ENCODE assay signal across 8 mouse cellular contexts in the genomic region with DNA sequence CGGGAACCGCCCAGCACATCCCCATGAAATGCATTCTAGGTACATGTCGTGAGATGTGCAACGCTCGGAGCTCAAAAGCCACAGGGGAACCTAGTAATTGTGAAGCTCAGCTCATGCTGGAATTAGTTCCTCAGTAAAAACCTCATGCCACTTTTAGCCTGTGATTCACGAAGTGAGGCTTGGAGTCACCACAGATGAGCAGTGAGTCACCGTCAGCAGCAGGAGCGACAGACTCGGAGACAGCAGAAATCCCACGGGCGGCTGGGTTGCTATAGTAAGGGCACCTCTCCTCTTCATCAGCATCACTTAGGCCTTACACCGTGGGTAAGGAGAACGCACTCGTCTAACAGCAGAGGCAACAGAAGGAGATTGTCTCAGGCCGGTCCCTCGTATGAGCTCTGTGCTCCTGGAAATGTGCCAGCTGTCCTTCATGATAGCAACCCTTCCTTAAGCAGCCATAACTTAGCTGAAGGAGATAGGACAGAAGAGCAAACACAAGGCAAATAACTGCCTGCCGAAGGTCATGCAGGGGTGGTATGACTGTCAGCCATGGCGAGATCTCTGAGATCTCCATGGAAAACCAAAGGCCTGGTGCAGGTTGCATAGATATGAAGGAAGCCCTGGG. TPM values are rescaled to one million over a fixed set of nuclear protein-coding genes. Genes with fewer than 3 reads are reported as not detected.
A peak's percentile ranks its signal among the peaks of the same experiment; 100 is the strongest.
DNase-seq lines count a peak whose midpoint lies in the region; ATAC-seq and TF ChIP-seq lines count a peak whose summit lies in the region.

No protein-coding gene starts in this region.

- no peak overlapping the region for H3K27ac ChIP-seq in forebrain, postnatal 0 days (ENCODE audit: low read depth, low read length)
- no peak overlapping the region for H3K27ac ChIP-seq in forebrain, embryonic 12.5 days
- peak overlapping the region; percentile 18; the same call in 1 of the 2 replicates for H3K27ac ChIP-seq in spleen, adult 2 months (ENCODE audit: insufficient read depth, low read length)

- no peak overlapping the region for H3K4me2 ChIP-seq in forebrain, postnatal 0 days (ENCODE audit: low read depth)
- H3K4me2 ChIP-seq in forebrain, embryonic 12.5 days = no peak overlapping the region

- no peak overlapping the region for H3K4me3 ChIP-seq in forebrain, postnatal 0 days (ENCODE audit: low read depth, low read length)
- H3K4me3 ChIP-seq in forebrain, embryonic 12.5 days (replicated peaks) = no peak overlapping the region
- H3K4me3 ChIP-seq in spleen, adult 2 months (ENCODE audit: extremely low read depth, insufficient read depth, insufficient read length) = no peak overlapping the region

- no peak for TF ChIP-seq POLR2A in spleen, adult 2 months (IDR thresholded peaks at IDR 0.05; ENCODE audit: low read depth, low read length)

- 0 out of 2 replicates have a peak, but pooled peaks cover 5% of the 10 kb centered on the region for H3K4me1 ChIP-seq in forebrain, postnatal 0 days (ENCODE audit: insufficient read depth)
- H3K4me1 ChIP-seq in forebrain, embryonic 12.5 days = peaks cover 13% of the 10 kb centered on the region
- no peaks in the 10 kb centered on the region for H3K4me1 ChIP-seq in spleen, adult 2 months (ENCODE audit: control insufficient read depth, insufficient read depth, insufficient read length)

- ATAC-seq in forebrain, postnatal 0 days = peak; percentile 52
- no peak for ATAC-seq in forebrain, embryonic 12.5 days (ENCODE audit: low FRiP score)
- ATAC-seq in megakaryocyte progenitor cell, adult 5-6 weeks (replicated peaks; ENCODE audit: poor library complexity) = peak; percentile 59

- H3K9ac ChIP-seq in forebrain, postnatal 0 days = no peak overlapping the region
- no peak overlapping the region for H3K9ac ChIP-seq in forebrain, embryonic 12.5 days

- no peaks in the 10 kb centered on the region for H3K27me3 ChIP-seq in forebrain, postnatal 0 days (ENCODE audit: insufficient read depth, low read length)
- H3K27me3 ChIP-seq in forebrain, embryonic 12.5 days = no peaks in the 10 kb centered on the region
- 0 out of 2 replicates have a peak, but pooled peaks cover 1% of the 10 kb centered on the region for H3K27me3 ChIP-seq in spleen, adult 2 months (ENCODE audit: control insufficient read depth, insufficient read depth, low read length)

- H3K9me3 ChIP-seq in forebrain, postnatal 0 days (ENCODE audit: low read length) = no peaks in the 10 kb centered on the region
- no peaks in the 10 kb centered on the region for H3K9me3 ChIP-seq in forebrain, embryonic 12.5 days

- H3K36me3 ChIP-seq in forebrain, postnatal 0 days (ENCODE audit: insufficient read depth) = no peaks in the 10 kb centered on the region
- no peaks in the 10 kb centered on the region for H3K36me3 ChIP-seq in forebrain, embryonic 12.5 days (replicated peaks)
- H3K36me3 ChIP-seq in spleen, adult 2 months (ENCODE audit: control insufficient read depth, insufficient read depth, low read length) = no peaks in the 10 kb centered on the region

- DNase-seq in forebrain, postnatal 0 days = peak; percentile 51
- no peak for DNase-seq in spleen, adult 2 months (ENCODE audit: low read depth in 1 of 2, low spot score in 2 of 2)
- no peak for DNase-seq in spleen, postnatal 10 days (ENCODE audit: low spot score in 2 of 2)
- DNase-seq in layer of hippocampus, adult 8-10 months (ENCODE audit: low spot score in 2 of 2) = peak; percentile 72 to 79
- no peak for DNase-seq in thymus, postnatal 25 days
- no peak for DNase-seq in retina, embryonic 14.5 days (ENCODE audit: low spot score)

- WGBS in forebrain, postnatal 0 days = 63% methylated on average over 18 of the region's 18 CpGs
- 82% methylated on average over 18 of the region's 18 CpGs for WGBS in forebrain, embryonic 12.5 days
- WGBS in spleen, adult 2 months = 74% methylated on average over 18 of the region's 18 CpGs

- TF ChIP-seq CTCF in forebrain, postnatal 0 days (IDR thresholded peaks at IDR 0.05; ENCODE audit: low read depth) = no peak
- TF ChIP-seq CTCF in spleen, adult 2 months (IDR thresholded peaks at IDR 0.05; ENCODE audit: extremely low read depth, insufficient read depth, insufficient read length, insufficient replicate concordance) = no peak

RNA-seq across cellular contexts. Expression of gene Ston2, which starts 39.8 kb away (rescaled TPM):
- 7.1 and 8.8 TPM in 2 replicates for total RNA-seq in forebrain, postnatal 0 days (2014; rRNA removed)
- 3.6 and 7.7 TPM in 2 replicates for polyA plus RNA-seq in forebrain, postnatal 0 days (2015; fragmentation: Nextera tagmentation; extraction: Ambion mirVana)
- polyA plus RNA-seq in forebrain, embryonic 12.5 days (2016; fragmentation: Nextera tagmentation; extraction: Ambion mirVana) = 11.9 and 14.2 TPM in 2 replicates
- 8.1 and 18.3 TPM in 2 replicates for polyA plus RNA-seq in spleen, adult 2 months (2012; rRNA removed)
- 10 to 100 TPM; 30.8 to 32.6 (median 32.0) TPM for total RNA-seq in layer of hippocampus, adult 8-10 months (2022)
- 4.5 and 10.5 TPM in 2 replicates for total RNA-seq in megakaryocyte progenitor cell, adult 5-6 weeks (2015)
- total RNA-seq in megakaryocyte progenitor cell, adult 5-6 weeks (2017) = 2.4 and 5.4 TPM in 2 replicates

Comparison
In these comparisons a context has a peak if more than half of its experiments do, and no peak if none do; other contexts are left out.
1. DNase-seq: peak in forebrain, postnatal 0 days (single experiment) and layer of hippocampus, adult 8-10 months (2 of 2); none in spleen, adult 2 months (0 of 2), spleen, postnatal 10 days (0 of 2), thymus, postnatal 25 days (single experiment) and retina, embryonic 14.5 days (single experiment).